In genomic region chr9:57683520-57683919, GRCm38 (mm10) we compare ENCODE assay signal across 27 mouse cellular contexts. TPM values are rescaled to one million over a fixed set of nuclear protein-coding genes. Genes with fewer than 3 reads are reported as not detected.
A peak's percentile ranks its signal among the peaks of the same experiment; 100 is the strongest.
DNase-seq lines count a peak whose midpoint lies in the region; ATAC-seq and TF ChIP-seq lines count a peak whose summit lies in the region.
"Had no signal": no experiment of that assay in that cellular context is flagged by ENCODE, and none has a peak within 500 bp of the region (broad histone marks: within the 10 kb centered on the region; RNA-seq: fewer than 3 reads in every experiment).

Gene Cyp1a2, minus strand, starts transcription at chr9:57683703.

- TF ChIP-seq EP300 in liver, postnatal 0 days (IDR thresholded peaks at IDR 0.05; ENCODE audit: low read depth): no peak

- no peak within 1 kb of the TSS for H3K4me3 ChIP-seq in heart, embryonic 11.5 days (ENCODE audit: low read depth, low read length)
- no peak within 1 kb of the TSS for H3K4me3 ChIP-seq in liver, postnatal 0 days (ENCODE audit: low read depth, low read length)
- H3K4me3 ChIP-seq in liver, embryonic 12.5 days: no peak within 1 kb of the TSS
- H3K4me3 ChIP-seq: embryonic facial prominence, embryonic 10.5 days; embryonic facial prominence, embryonic 12.5 days; forebrain, embryonic 13.5 days; forebrain, embryonic 15.5 days had no signal

- H3K36me3 ChIP-seq in heart, embryonic 11.5 days (ENCODE audit: control insufficient read depth, insufficient read depth, low read length): no peaks in the 10 kb centered on the region
- H3K36me3 ChIP-seq in liver, postnatal 0 days (replicated peaks; ENCODE audit: insufficient read depth, low read length): no peaks in the 10 kb centered on the region
- H3K36me3 ChIP-seq in liver, embryonic 12.5 days: no peaks in the 10 kb centered on the region
- H3K36me3 ChIP-seq: embryonic facial prominence, embryonic 10.5 days; embryonic facial prominence, embryonic 12.5 days; forebrain, embryonic 15.5 days; G1E had no signal

- H3K9me3 ChIP-seq in heart, embryonic 11.5 days (replicated peaks; ENCODE audit: control insufficient read depth, low read length): no peaks in the 10 kb centered on the region
- no peaks in the 10 kb centered on the region for H3K9me3 ChIP-seq in liver, postnatal 0 days (ENCODE audit: low read length)
- no peaks in the 10 kb centered on the region for H3K9me3 ChIP-seq in liver, embryonic 12.5 days (replicated peaks)
- H3K9me3 ChIP-seq: embryonic facial prominence, embryonic 10.5 days; embryonic facial prominence, embryonic 12.5 days; forebrain, embryonic 13.5 days; forebrain, embryonic 15.5 days; G1E had no signal

- no peaks in the 10 kb centered on the region for H3K27me3 ChIP-seq in heart, embryonic 11.5 days (ENCODE audit: control insufficient read depth, insufficient read depth, low read length)
- no peaks in the 10 kb centered on the region for H3K27me3 ChIP-seq in liver, postnatal 0 days (ENCODE audit: insufficient read depth, low read length)
- peaks cover 23% of the 10 kb centered on the region for H3K27me3 ChIP-seq in liver, embryonic 12.5 days (replicated peaks)
- H3K27me3 ChIP-seq: embryonic facial prominence, embryonic 12.5 days; forebrain, embryonic 13.5 days; forebrain, embryonic 15.5 days had no signal

- H3K4me2 ChIP-seq in heart, embryonic 11.5 days: no peak within 1 kb of the TSS
- H3K4me2 ChIP-seq in liver, postnatal 0 days (ENCODE audit: low read depth, low read length): no peak within 1 kb of the TSS
- no peak within 1 kb of the TSS for H3K4me2 ChIP-seq in liver, embryonic 12.5 days
- H3K4me2 ChIP-seq: embryonic facial prominence, embryonic 12.5 days; forebrain, embryonic 13.5 days; forebrain, embryonic 15.5 days had no signal

- no peaks in the 10 kb centered on the region for H3K4me1 ChIP-seq in heart, embryonic 11.5 days (ENCODE audit: control insufficient read depth, insufficient read depth, low read length)
- H3K4me1 ChIP-seq in liver, postnatal 0 days (ENCODE audit: insufficient read depth): peaks cover 3% of the 10 kb centered on the region; the same call in 1 of the 2 replicates
- H3K4me1 ChIP-seq in liver, embryonic 12.5 days: peaks cover 12% of the 10 kb centered on the region; the same call in 1 of the 2 replicates
- H3K4me1 ChIP-seq: embryonic facial prominence, embryonic 10.5 days; embryonic facial prominence, embryonic 12.5 days; forebrain, embryonic 13.5 days; forebrain, embryonic 15.5 days had no signal

- no peak for DNase-seq in adrenal gland, postnatal 10 days
- DNase-seq in adrenal gland, adult (ENCODE audit: inconsistent age in 2 of 2, low spot score in 1 of 2): no peak
- peak; percentile 65 for DNase-seq in heart, adult 11 months
- DNase-seq in liver, postnatal 0 days: no peak
- DNase-seq: adrenal gland, adult 2 months; adrenal gland, postnatal 36 days; B cell, adult 2 months; cerebellum, adult 11-12 months; cerebellum, adult 2 months; cerebellum, adult 9-10 months; cerebellum, postnatal 10 days; cerebellum, postnatal 25 days; forebrain, postnatal 0 days had no signal

- WGBS in heart, embryonic 11.5 days (ENCODE audit: insufficient replicate concordance): 72% methylated on average over 5 of the region's 5 CpGs
- 57% methylated on average over 5 of the region's 5 CpGs for WGBS in liver, postnatal 0 days (ENCODE audit: insufficient replicate concordance)
- WGBS in liver, embryonic 12.5 days (ENCODE audit: insufficient replicate concordance): 55% methylated on average over 5 of the region's 5 CpGs

- TF ChIP-seq CTCF in liver, postnatal 0 days (IDR thresholded peaks at IDR 0.05; ENCODE audit: low read depth): no peak

- no peak within 1 kb of the TSS for H3K9ac ChIP-seq in heart, embryonic 11.5 days (ENCODE audit: low read depth, low read length)
- no peak within 1 kb of the TSS for H3K9ac ChIP-seq in liver, postnatal 0 days (replicated peaks)
- no peak within 1 kb of the TSS for H3K9ac ChIP-seq in liver, embryonic 12.5 days
- H3K9ac ChIP-seq: embryonic facial prominence, embryonic 12.5 days; forebrain, embryonic 13.5 days; forebrain, embryonic 15.5 days; forebrain, postnatal 0 days had no signal

- ATAC-seq in heart, embryonic 11.5 days (replicated peaks; ENCODE audit: insufficient number of reproducible peaks, low FRiP score, low TSS enrichment): no peak
- ATAC-seq in liver, postnatal 0 days: peak; percentile 47; the same call in 1 of the 2 replicates
- ATAC-seq in liver, embryonic 12.5 days: no peak
- ATAC-seq: activated CD4-positive, CD25-positive, alpha-beta regulatory T cell, adult 4 months; CD4-positive, CD25-positive, alpha-beta regulatory T cell, adult 4 months; forebrain, embryonic 13.5 days; forebrain, embryonic 15.5 days; forebrain, postnatal 0 days; Patski had no signal

- no peak within 1 kb of the TSS for H3K27ac ChIP-seq in heart, embryonic 11.5 days (ENCODE audit: low read depth, low read length)
- no peak within 1 kb of the TSS for H3K27ac ChIP-seq in liver, postnatal 0 days (ENCODE audit: low read depth)
- no peak within 1 kb of the TSS for H3K27ac ChIP-seq in liver, embryonic 12.5 days
- H3K27ac ChIP-seq: embryonic facial prominence, embryonic 10.5 days; embryonic facial prominence, embryonic 12.5 days; forebrain, embryonic 13.5 days; forebrain, embryonic 15.5 days had no signal

RNA-seq across cellular contexts. Expression of gene Cyp1a2, which starts in this region (rescaled TPM):
- 10 to 100 TPM; 14.5 to 36.5 TPM for total RNA-seq in adrenal gland, postnatal 10 days (2021)
- not detected in 2 replicates for polyA plus RNA-seq in heart, embryonic 11.5 days (2014; fragmentation: Nextera tagmentation; extraction: Ambion mirVana)
- polyA plus RNA-seq in liver, postnatal 0 days (2015; fragmentation: Nextera tagmentation; extraction: Ambion mirVana): 19.9 and 30.7 TPM in 2 replicates
- not detected in 2 replicates for polyA plus RNA-seq in liver, embryonic 12.5 days (2016; fragmentation: Nextera tagmentation; extraction: Ambion mirVana)
- total RNA-seq: CH12.LX; forebrain, postnatal 0 days; G1E had no signal
- polyA plus RNA-seq: activated CD4-positive, CD25-positive, alpha-beta regulatory T cell, adult 4 months; CD4-positive, CD25-positive, alpha-beta regulatory T cell, adult 4 months; cerebellum, adult 2 months; cortical plate, adult 2 months; embryonic facial prominence, embryonic 10.5 days; embryonic facial prominence, embryonic 12.5 days; embryonic facial prominence, embryonic 14.5 days; forebrain, embryonic 11.5 days; forebrain, embryonic 13.5 days; forebrain, embryonic 15.5 days; forebrain, postnatal 0 days; G1E; Patski had no signal

Comparison
In these comparisons a context has a peak if more than half of its experiments do, and no peak if none do; other contexts are left out.
1. RNA of gene Cyp1a2 (polyA plus RNA-seq): 19.9 to 30.7 TPM in liver, postnatal 0 days; not detected in liver, embryonic 12.5 days and not detected in heart, embryonic 11.5 days; every median in the first group is over 10 times any median in the second.